Mouse (Mus musculus) spleen, postnatal 36 days (tissue): Measurements from ENCODE around the gene Thoc6.

Experiments
- DNase-seq, 2 experiments: peaks; one replicate each; pipeline ENCODE4 v3.0.0; 2022; ENCODE audit warnings: low spot score in 2 of 2, mixed read lengths in 1 of 2

Gene Thoc6

DNA sequence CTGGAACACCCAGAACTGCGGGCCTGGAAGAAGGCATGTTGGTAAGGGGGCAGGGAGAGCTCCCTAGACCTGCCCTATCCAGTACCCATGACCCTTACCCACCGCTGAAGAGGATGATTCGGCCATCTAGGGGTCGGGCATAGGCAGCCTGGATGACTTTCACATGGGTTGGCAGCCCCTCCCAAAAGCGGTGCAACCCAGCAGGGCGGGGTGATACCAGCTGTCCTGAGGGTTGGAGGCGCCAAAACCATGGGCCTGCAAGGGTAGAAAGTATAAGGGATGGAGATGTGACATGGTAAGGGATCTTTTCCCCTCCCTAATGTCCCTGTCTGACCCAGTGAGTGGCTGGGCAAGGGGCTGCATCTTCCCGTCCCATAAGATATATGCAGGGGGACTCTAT lies 42.4 kb downstream of the Thoc6 start:
- no peak for DNase-seq

DNA sequence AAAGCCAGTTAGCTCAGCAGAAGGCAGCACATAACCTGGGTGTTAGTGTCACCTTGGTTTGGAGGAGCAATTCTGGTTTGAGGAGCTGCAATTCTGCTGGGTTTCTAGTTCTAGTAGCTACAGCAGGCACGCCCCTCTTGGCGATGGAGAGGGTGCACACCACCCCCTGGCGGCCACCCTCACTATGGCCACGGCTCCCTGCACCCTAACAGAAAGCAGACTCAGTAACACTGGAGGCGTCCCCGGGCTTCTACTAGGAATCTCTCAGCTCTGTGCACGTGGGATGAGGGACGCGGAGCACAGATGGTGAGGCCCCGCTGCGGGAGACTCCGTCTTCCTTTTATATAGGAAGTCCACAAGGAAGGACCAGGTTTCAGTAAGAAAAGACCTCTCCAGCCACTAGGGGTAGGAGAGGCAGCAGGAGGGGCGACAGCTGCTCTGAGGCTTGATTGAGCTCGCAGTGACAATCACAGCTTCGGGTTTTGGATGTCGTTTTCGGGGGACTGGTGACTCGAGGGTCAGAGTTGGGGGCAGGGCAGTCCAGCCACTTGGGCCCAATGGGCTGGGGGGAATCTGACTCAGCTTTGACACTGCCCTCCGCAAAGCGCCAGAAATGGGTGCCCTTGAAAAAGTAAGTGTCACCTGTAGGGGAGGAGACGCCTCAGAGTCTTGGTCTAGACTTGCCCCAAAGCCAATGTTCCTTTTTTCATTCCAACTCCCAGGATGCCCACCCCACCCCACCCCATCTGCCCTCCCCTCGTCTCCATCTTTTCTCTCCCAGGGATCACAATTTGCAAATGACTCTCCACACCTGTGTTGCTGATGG lies 43.3 kb downstream of the Thoc6 start:
- peak; percentile 49 to 63 for DNase-seq

DNA sequence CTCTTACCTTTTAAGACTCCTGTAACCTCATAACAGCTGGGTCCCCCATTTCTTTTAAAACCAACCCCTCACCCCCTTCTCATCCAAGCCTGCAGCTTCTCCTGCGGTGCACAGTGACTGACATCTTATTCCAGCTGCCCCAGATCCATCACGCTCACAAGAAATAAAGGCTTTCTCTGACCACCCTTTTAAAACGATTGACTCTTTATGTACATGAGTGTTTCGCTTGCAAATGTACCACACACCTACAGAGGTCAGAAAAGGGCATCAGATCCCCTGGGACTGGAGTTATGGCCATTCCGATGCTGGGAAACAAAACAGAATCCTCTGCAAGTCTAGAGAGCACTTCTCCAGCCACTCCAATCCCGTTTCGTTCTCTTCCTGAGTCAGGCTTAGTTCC lies 45.9 kb downstream of the Thoc6 start:
- no peak for DNase-seq

DNA sequence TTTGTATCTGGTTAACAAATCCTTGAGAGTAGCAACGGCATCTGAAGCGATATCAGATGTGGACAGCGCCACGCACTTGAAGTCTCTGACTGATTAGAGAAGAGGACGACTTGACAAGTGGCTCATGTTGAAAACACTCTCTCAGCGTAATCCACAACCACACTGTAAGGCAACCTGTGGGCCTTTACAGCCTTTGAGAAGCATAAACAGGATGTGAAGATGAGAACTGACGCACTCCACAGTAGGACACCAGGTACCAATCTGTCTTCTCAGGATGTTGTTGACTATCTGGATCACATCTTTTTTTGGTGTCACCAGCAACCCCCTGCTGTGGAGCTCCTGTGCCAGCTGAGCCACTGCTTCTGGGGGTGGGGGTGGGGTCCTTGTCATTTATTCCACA lies 53.3 kb downstream of the Thoc6 start:
- DNase-seq: peak in 1 of 2 experiments; percentile 23
